Mouse (Mus musculus) c-Kit-negative CD71-positive TER-119-positive erythroid progenitor cells, embryonic 14.5 days (primary cell): ENCODE measurements around the gene Nudt22.
A peak's percentile ranks its signal among the peaks of the same experiment; 100 is the strongest.

Experiments
- DNase-seq: peaks from one replicate; pipeline ENCODE4 v3.0.0-alpha.2; 2013; ENCODE audit warnings: low read depth, low spot score

Gene Nudt22

GRCm38 (mm10) chr19:6996006-6996405 lies at the start of gene Nudt22, which contains the start of gene Trpt1:
TSS of gene Nudt22 (minus strand) at chr19:6996117.
TSS of gene Trpt1 (plus strand) at chr19:6996131.
- peak; percentile 68 for DNase-seq

- no peak for DNase-seq
These were observed 48.8 kb upstream of the Nudt22 start for GRCm38 (mm10) chr19:7044706-7045105.

GRCm38 (mm10) chr19:7044279-7044678 lies 48.4 kb upstream of the Nudt22 start:
- DNase-seq = no peak

- DNase-seq = no peak
These were observed 45.3 kb upstream of the Nudt22 start for GRCm38 (mm10) chr19:7041171-7041570.

- peak; percentile 36 for DNase-seq
These were observed 44.8 kb upstream of the Nudt22 start for GRCm38 (mm10) chr19:7040637-7041130.

- peak; percentile 100 for DNase-seq
These were observed 44.1 kb upstream of the Nudt22 start, which contains the start of gene Stip1 for GRCm38 (mm10) chr19:7039841-7040636. TSS of gene Stip1 (minus strand) at chr19:7039967.

- DNase-seq = peak; percentile 40
These were observed 43.3 kb upstream of the Nudt22 start for GRCm38 (mm10) chr19:7039088-7039720.

GRCm38 (mm10) chr19:7034006-7034405 lies 38.1 kb upstream of the Nudt22 start:
- DNase-seq = no peak

GRCm38 (mm10) chr19:7029531-7029930 lies 33.6 kb upstream of the Nudt22 start:
- no peak for DNase-seq

GRCm38 (mm10) chr19:7020224-7020641 lies 24.3 kb upstream of the Nudt22 start:
- DNase-seq = peak; percentile 44

- DNase-seq = peak; percentile 55
These were observed 23.3 kb upstream of the Nudt22 start, which contains the start of gene Fermt3 for GRCm38 (mm10) chr19:7019191-7019590. TSS of gene Fermt3 (minus strand) at chr19:7019469.

- no peak for DNase-seq
These were observed 22.6 kb upstream of the Nudt22 start for GRCm38 (mm10) chr19:7018546-7018945.

GRCm38 (mm10) chr19:7017541-7018457 lies 21.9 kb upstream of the Nudt22 start:
- peak; percentile 61 for DNase-seq

- no peak for DNase-seq
These were observed 18.7 kb upstream of the Nudt22 start for GRCm38 (mm10) chr19:7014481-7015135.

- DNase-seq = no peak
These were observed 18.1 kb upstream of the Nudt22 start for GRCm38 (mm10) chr19:7013984-7014383.

GRCm38 (mm10) chr19:7012426-7012825 lies 16.5 kb upstream of the Nudt22 start:
- no peak for DNase-seq

- no peak for DNase-seq
These were observed 11.1 kb upstream of the Nudt22 start for GRCm38 (mm10) chr19:7006892-7007593.

GRCm38 (mm10) chr19:6999360-7000063 lies 3.6 kb upstream of the Nudt22 start:
- no peak for DNase-seq

GRCm38 (mm10) chr19:6997721-6998290 lies 1.9 kb upstream of the Nudt22 start:
- DNase-seq = no peak
